Mouse (Mus musculus): Measurements from ENCODE around the gene Cbx2. TPM values are rescaled to one million over a fixed set of nuclear protein-coding genes. Genes with fewer than 3 reads are reported as not detected.
A peak's percentile ranks its signal among the peaks of the same experiment; 100 is the strongest.

Gene Cbx2
- polyA plus RNA-seq (2015; fragmentation: Nextera tagmentation; extraction: Ambion mirVana): 27.4 and 30.5 TPM in 2 replicates

DNA sequence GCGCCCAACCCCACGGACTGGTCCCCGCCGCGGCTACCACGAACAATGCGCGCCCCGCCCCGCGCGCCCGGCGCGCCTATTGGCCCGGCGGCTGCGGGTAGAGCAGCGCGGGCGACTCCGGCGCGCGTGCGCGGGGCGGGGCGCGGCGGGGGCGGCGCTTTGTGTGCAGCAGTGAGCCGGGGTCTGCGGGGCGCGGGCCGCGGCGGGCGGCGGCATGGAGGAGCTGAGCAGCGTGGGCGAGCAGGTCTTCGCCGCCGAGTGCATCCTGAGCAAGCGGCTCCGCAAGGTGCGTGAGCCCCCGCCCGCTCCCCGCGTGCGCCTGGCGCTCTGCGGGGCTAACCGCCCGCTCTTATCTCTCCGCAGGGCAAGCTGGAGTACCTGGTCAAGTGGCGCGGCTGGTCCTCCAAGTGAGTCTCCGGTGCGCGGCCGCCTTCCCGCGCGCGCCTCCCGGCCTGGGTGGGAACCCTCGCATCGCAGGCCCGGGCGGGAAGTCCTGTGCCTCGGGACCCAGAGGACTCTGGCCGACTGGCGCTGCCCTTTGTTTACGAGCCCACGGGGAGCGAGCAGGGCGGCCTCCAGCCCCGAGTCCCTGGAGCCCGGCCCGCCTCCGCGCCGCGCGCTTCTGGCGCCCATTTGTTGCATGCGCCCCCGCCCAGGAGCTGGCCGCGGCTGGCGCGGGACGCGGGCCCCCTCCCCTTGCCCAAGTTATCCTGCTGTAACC, at the start of gene Cbx2:
Gene Cbx2 (plus strand): TSS at position 68 of the 721 bp plus-strand sequence.
- H3K27ac ChIP-seq (ENCODE audit: low read length): peak within 1 kb of the TSS; percentile 89
- peak within 1 kb of the TSS; percentile 90 for H3K9ac ChIP-seq (ENCODE audit: low read length)
- no peaks in the 10 kb centered on the region for H3K9me3 ChIP-seq (ENCODE audit: control insufficient read depth, low read length)
- peaks cover 12% of the 10 kb centered on the region for H3K36me3 ChIP-seq (ENCODE audit: control insufficient read depth, insufficient read depth, low read length)
- peaks cover 5% of the 10 kb centered on the region; the same call in 1 of the 2 replicates for H3K27me3 ChIP-seq (ENCODE audit: control insufficient read depth, insufficient read depth, low read depth, low read length)
- peak within 1 kb of the TSS; percentile 89 for H3K4me2 ChIP-seq (ENCODE audit: low read depth, low read length)
- WGBS: under 1% methylated on average over 79 of the region's 99 CpGs
- peak; percentile 93 for ATAC-seq (ENCODE audit: low read depth)
- peaks cover 29% of the 10 kb centered on the region for H3K4me1 ChIP-seq (replicated peaks; ENCODE audit: control insufficient read depth, insufficient read depth, low read length)
- H3K4me3 ChIP-seq (ENCODE audit: low read length): peak within 1 kb of the TSS; percentile 88

DNA sequence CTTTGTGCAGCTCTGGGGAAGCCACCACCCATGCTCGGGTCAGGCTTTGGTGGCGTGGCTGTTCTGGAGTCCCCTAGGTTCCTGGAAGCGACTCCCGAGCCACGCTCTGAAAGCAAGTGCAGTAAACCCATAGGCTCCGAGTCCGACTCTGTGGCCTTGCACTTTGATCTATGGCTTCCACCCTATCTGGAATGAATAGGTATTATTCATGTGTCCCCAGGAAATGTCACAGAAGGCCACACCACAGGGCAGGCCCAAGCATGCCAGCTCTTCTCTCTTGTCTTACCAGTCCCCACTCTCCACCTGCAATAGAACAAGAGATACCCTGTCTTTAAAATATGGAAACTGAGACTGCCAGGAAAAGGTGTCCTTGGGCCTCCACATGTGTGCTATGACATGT, 48.4 kb upstream of the Cbx2 start:
- ATAC-seq (ENCODE audit: low read depth): no peak
- no peak overlapping the region for H3K9ac ChIP-seq (ENCODE audit: low read length)
- no peaks in the 10 kb centered on the region for H3K9me3 ChIP-seq (ENCODE audit: control insufficient read depth, low read length)
- H3K4me3 ChIP-seq (ENCODE audit: low read length): no peak overlapping the region
- H3K27me3 ChIP-seq (ENCODE audit: control insufficient read depth, insufficient read depth, low read depth, low read length): no peaks in the 10 kb centered on the region; the same call in 1 of the 2 replicates
- H3K4me2 ChIP-seq (ENCODE audit: low read depth, low read length): no peak overlapping the region
- no peak overlapping the region for H3K27ac ChIP-seq (ENCODE audit: low read length)
- no peaks in the 10 kb centered on the region for H3K4me1 ChIP-seq (replicated peaks; ENCODE audit: control insufficient read depth, insufficient read depth, low read length)
- WGBS: 85% methylated on average over 7 of the region's 7 CpGs
- H3K36me3 ChIP-seq (ENCODE audit: control insufficient read depth, insufficient read depth, low read length): no peaks in the 10 kb centered on the region

DNA sequence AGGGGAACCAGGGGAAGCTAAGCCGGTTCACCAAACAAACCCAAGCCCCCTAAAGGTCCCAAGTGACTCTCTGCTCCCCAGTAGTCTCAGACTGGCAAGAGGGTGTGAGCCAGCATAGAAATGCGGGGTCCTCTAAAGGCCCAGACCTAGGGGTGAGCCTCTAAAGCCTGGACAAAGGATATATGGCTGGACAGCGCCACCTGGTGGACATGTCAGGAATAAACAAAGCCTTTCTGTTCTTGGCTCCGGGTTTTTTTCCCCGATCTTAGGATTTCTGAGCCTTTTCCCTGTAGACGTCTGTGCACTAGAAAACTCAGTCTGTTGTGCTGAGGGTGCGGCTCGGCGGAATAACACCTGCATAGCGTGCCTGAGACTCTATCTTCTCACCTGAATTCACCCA, 47.3 kb upstream of the Cbx2 start:
- H3K4me2 ChIP-seq (ENCODE audit: low read depth, low read length): 0 out of 2 replicates have a peak overlapping the region, but pooled peaks have one; percentile 23
- no peak overlapping the region for H3K9ac ChIP-seq (ENCODE audit: low read length)
- H3K4me3 ChIP-seq (ENCODE audit: low read length): no peak overlapping the region
- under 1% methylated on average over 10 of the region's 10 CpGs for WGBS
- no peaks in the 10 kb centered on the region for H3K4me1 ChIP-seq (replicated peaks; ENCODE audit: control insufficient read depth, insufficient read depth, low read length)
- H3K36me3 ChIP-seq (ENCODE audit: control insufficient read depth, insufficient read depth, low read length): no peaks in the 10 kb centered on the region
- no peak for ATAC-seq (ENCODE audit: low read depth)
- no peak overlapping the region for H3K27ac ChIP-seq (ENCODE audit: low read length)
- no peaks in the 10 kb centered on the region; the same call in 1 of the 2 replicates for H3K27me3 ChIP-seq (ENCODE audit: control insufficient read depth, insufficient read depth, low read depth, low read length)
- H3K9me3 ChIP-seq (ENCODE audit: control insufficient read depth, low read length): no peaks in the 10 kb centered on the region

DNA sequence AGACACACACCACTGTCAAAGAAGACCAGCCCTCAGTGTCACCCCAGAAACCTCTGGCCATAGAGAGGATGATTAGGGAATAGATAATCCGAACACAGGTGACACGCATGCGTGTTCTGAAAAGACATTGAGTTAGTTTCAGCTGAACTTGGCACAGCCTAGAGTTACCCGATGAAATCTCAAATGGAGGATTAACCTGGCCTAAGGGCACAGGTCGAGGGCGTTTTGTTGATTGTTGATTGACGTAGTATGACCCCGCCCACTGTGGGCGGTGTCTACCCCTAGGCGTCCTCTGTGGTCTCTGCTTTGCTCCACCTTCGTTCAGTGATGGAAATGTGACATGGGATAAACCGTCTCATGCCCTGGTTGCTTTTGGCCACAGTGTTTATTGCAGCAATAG, 46.8 kb upstream of the Cbx2 start:
- ATAC-seq (ENCODE audit: low read depth): no peak
- no peaks in the 10 kb centered on the region for H3K9me3 ChIP-seq (ENCODE audit: control insufficient read depth, low read length)
- H3K27me3 ChIP-seq (ENCODE audit: control insufficient read depth, insufficient read depth, low read depth, low read length): no peaks in the 10 kb centered on the region; the same call in 1 of the 2 replicates
- no peaks in the 10 kb centered on the region for H3K36me3 ChIP-seq (ENCODE audit: control insufficient read depth, insufficient read depth, low read length)
- 0 out of 2 replicates have a peak overlapping the region, but pooled peaks have one; percentile 23 for H3K4me2 ChIP-seq (ENCODE audit: low read depth, low read length)
- no peak overlapping the region for H3K4me3 ChIP-seq (ENCODE audit: low read length)
- H3K27ac ChIP-seq (ENCODE audit: low read length): no peak overlapping the region
- WGBS: 17% methylated on average over 12 of the region's 12 CpGs
- no peaks in the 10 kb centered on the region for H3K4me1 ChIP-seq (replicated peaks; ENCODE audit: control insufficient read depth, insufficient read depth, low read length)
- H3K9ac ChIP-seq (ENCODE audit: low read length): no peak overlapping the region

DNA sequence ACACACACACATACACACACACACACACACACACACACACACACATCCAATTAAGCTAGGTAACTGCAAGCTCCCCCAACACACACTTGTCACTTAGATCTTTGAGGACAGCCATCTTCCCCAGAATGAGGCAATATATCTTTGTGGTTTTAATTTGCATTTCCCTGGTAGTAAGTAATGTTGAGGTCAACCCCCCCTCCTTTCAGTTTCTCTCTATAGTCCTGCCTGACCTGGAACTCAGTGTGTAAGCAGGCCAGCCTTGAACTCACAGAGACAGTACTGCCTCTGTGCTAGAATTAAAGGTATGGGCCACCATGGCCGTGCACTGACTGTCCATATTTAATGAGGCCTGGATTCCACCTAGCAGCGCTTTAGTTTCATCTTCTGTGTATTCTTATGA, 42.4 kb upstream of the Cbx2 start:
- ATAC-seq (ENCODE audit: low read depth): no peak
- H3K4me1 ChIP-seq (replicated peaks; ENCODE audit: control insufficient read depth, insufficient read depth, low read length): no peaks in the 10 kb centered on the region
- H3K4me2 ChIP-seq (ENCODE audit: low read depth, low read length): no peak overlapping the region
- H3K9ac ChIP-seq (ENCODE audit: low read length): no peak overlapping the region
- H3K27me3 ChIP-seq (ENCODE audit: control insufficient read depth, insufficient read depth, low read depth, low read length): no peaks in the 10 kb centered on the region
- H3K4me3 ChIP-seq (ENCODE audit: low read length): no peak overlapping the region
- H3K9me3 ChIP-seq (ENCODE audit: control insufficient read depth, low read length): no peaks in the 10 kb centered on the region
- no peaks in the 10 kb centered on the region for H3K36me3 ChIP-seq (ENCODE audit: control insufficient read depth, insufficient read depth, low read length)
- 78% methylated on average over 2 of the region's 2 CpGs for WGBS
- no peak overlapping the region for H3K27ac ChIP-seq (ENCODE audit: low read length)

DNA sequence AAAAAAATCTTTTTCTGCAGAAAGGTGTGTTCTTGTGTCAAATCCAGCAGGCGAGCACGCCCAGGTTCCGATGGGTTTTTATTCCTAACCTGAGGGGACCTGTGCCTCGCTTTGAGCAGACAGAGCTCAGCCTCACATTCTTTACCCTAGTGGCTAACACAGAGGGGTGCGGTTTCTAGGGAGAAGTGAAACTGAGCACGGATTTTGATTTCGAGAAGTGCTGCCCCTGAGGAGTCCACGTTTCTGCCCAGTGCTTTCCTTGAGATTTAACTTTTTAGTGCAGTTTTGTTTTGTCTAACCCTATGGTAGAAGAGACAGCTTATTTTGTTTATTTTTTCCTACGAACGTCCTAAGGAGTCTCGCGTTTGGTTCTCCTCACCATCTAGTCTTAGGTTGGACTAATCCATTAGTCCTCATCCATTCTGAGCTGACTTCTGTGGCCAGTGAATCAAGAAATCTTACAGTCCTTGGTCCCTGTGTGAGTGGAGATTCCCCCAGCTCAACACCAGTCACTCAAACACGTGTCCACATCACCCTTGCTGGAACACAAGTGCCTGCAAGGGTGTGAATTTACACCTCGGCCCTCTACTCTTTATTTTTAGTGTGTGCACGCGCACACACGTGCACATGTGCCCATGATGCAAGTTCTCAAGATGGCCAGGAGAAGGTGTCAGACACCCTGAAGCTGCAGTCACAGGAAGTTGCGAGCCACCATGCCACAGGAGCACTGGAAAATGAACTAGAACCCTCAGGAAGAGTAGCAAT, 41.6 kb upstream of the Cbx2 start:
- Histone ChIP-seq H3K9me3 (ENCODE audit: control insufficient read depth, low read length) (no peaks in the 10 kb centered on the region), H3K27me3 (ENCODE audit: control insufficient read depth, insufficient read depth, low read depth, low read length) (no peaks in the 10 kb centered on the region), H3K36me3 (ENCODE audit: control insufficient read depth, insufficient read depth, low read length) (no peaks in the 10 kb centered on the region), H3K4me2 (ENCODE audit: low read depth, low read length) (no peak overlapping the region), H3K4me1 (replicated peaks; ENCODE audit: control insufficient read depth, insufficient read depth, low read length) (no peaks in the 10 kb centered on the region), H3K4me3 (ENCODE audit: low read length) (no peak overlapping the region), H3K9ac (ENCODE audit: low read length) (no peak overlapping the region), H3K27ac (ENCODE audit: low read length) (no peak overlapping the region)
- WGBS: 52% methylated on average over 18 of the region's 18 CpGs
- ATAC-seq (ENCODE audit: low read depth): no peak

DNA sequence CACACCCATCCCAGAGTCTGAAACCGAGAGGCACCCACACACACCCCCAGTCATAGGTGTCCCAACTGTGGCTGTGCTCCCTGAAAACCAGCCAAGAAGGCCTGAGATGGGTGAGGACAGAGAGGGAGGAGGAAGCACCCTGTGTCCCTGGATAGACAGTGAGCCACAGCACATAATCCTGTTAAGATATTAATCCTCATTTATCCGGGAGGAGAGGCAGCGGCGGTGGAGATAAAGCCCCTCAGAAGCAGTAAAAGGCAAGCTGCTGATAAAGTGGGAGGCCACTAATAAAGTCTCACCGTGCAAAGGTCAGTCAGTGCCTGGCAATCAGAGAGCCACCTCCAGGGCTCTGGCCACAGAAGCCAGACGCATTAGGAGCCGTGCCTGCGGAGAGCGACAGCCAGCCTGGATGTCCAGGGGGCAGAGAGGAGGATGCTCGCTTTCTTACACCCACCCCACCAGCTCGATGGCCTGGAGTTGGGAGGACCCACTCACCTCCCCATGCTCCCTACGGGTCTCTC, 40.1 kb upstream of the Cbx2 start:
- no peak overlapping the region for H3K9ac ChIP-seq (ENCODE audit: low read length)
- WGBS: 47% methylated on average over 12 of the region's 12 CpGs
- no peaks in the 10 kb centered on the region for H3K9me3 ChIP-seq (ENCODE audit: control insufficient read depth, low read length)
- no peak overlapping the region for H3K27ac ChIP-seq (ENCODE audit: low read length)
- no peak for ATAC-seq (ENCODE audit: low read depth)
- H3K4me1 ChIP-seq (replicated peaks; ENCODE audit: control insufficient read depth, insufficient read depth, low read length): no peaks in the 10 kb centered on the region
- H3K4me2 ChIP-seq (ENCODE audit: low read depth, low read length): no peak overlapping the region
- no peaks in the 10 kb centered on the region for H3K27me3 ChIP-seq (ENCODE audit: control insufficient read depth, insufficient read depth, low read depth, low read length)
- H3K4me3 ChIP-seq (ENCODE audit: low read length): no peak overlapping the region
- no peaks in the 10 kb centered on the region for H3K36me3 ChIP-seq (ENCODE audit: control insufficient read depth, insufficient read depth, low read length)

DNA sequence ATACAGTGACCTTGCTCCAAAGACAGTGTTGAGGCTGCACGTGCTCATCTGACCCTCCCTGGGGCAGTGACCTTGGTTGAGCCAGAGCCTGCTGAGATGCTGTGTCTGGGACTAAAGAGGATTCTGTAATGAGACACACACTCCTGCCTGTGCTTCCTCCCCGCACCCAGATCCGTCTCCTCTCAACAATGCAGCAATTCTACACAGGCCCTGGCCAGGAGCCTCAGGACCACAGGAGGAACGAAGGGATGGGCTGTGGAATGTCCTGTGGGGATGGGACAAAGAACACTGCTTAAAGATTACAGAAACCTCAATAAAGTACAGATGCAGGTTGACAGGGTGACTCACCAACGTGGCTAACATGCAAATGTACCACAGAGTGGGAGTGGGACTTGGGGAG, 37.2 kb upstream of the Cbx2 start:
- no peak overlapping the region for H3K4me3 ChIP-seq (ENCODE audit: low read length)
- 57% methylated on average over 5 of the region's 5 CpGs for WGBS
- no peak for ATAC-seq (ENCODE audit: low read depth)
- no peak overlapping the region for H3K27ac ChIP-seq (ENCODE audit: low read length)
- no peaks in the 10 kb centered on the region for H3K9me3 ChIP-seq (ENCODE audit: control insufficient read depth, low read length)
- H3K4me1 ChIP-seq (replicated peaks; ENCODE audit: control insufficient read depth, insufficient read depth, low read length): no peaks in the 10 kb centered on the region
- H3K27me3 ChIP-seq (ENCODE audit: control insufficient read depth, insufficient read depth, low read depth, low read length): no peaks in the 10 kb centered on the region
- no peak overlapping the region for H3K9ac ChIP-seq (ENCODE audit: low read length)
- H3K36me3 ChIP-seq (ENCODE audit: control insufficient read depth, insufficient read depth, low read length): no peaks in the 10 kb centered on the region
- H3K4me2 ChIP-seq (ENCODE audit: low read depth, low read length): no peak overlapping the region

DNA sequence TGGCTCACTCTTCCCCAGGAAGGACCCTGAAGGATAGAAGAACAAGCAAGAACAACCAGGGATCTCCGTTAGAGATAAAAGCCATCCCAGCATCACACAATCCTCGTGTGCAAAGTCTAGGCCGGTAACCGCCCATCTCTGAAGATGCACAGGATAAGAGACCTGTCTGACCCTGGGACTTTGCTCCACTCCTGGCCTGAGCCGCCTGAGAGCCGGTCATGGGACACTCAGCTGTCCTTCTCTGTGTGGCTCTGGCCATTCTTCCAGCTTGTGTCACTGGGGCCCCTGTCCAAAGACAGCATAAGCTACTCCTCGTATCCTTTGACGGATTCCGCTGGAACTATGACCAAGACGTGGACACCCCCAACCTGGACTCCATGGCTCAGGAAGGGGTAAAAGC, 34.8 kb upstream of the Cbx2 start, which contains the start of gene Enpp7:
Gene Enpp7 (plus strand): TSS at position 190 of the 400 bp plus-strand sequence.
- no peak within 1 kb of the TSS for H3K27ac ChIP-seq (ENCODE audit: low read length)
- no peaks in the 10 kb centered on the region for H3K36me3 ChIP-seq (ENCODE audit: control insufficient read depth, insufficient read depth, low read length)
- no peaks in the 10 kb centered on the region for H3K9me3 ChIP-seq (ENCODE audit: control insufficient read depth, low read length)
- H3K4me3 ChIP-seq (ENCODE audit: low read length): no peak within 1 kb of the TSS
- no peak within 1 kb of the TSS for H3K4me2 ChIP-seq (ENCODE audit: low read depth, low read length)
- 80% methylated on average over 10 of the region's 10 CpGs for WGBS
- no peak for ATAC-seq (ENCODE audit: low read depth)
- H3K9ac ChIP-seq (ENCODE audit: low read length): no peak within 1 kb of the TSS
- no peaks in the 10 kb centered on the region for H3K4me1 ChIP-seq (replicated peaks; ENCODE audit: control insufficient read depth, insufficient read depth, low read length)
- H3K27me3 ChIP-seq (ENCODE audit: control insufficient read depth, insufficient read depth, low read depth, low read length): no peaks in the 10 kb centered on the region
